Comparison of ENCODE assay signal across 9 mouse cellular contexts in genomic region chr16:24913641-24914392, GRCm38 (mm10).
A peak's percentile ranks its signal among the peaks of the same experiment; 100 is the strongest.
DNase-seq lines count a peak whose midpoint lies in the region.
"Had no signal": no experiment of that assay in that cellular context is flagged by ENCODE, and none has a peak within 500 bp of the region (broad histone marks: within the 10 kb centered on the region; RNA-seq: fewer than 3 reads in every experiment).

No protein-coding gene starts in this region.

- no peaks in the 10 kb centered on the region for H3K27me3 ChIP-seq in heart, embryonic 10.5 days (ENCODE audit: insufficient read depth, poor library complexity, severe bottlenecking)
- H3K27me3 ChIP-seq: midbrain, embryonic 12.5 days had no signal

- intact Hi-C loops in left cerebral cortex, postnatal 36 days (cut with DNase I) = no loop called here

- peaks cover 5% of the 10 kb centered on the region; the same call in 1 of the 2 replicates for H3K4me1 ChIP-seq in heart, embryonic 10.5 days

- H3K27ac ChIP-seq in heart, embryonic 10.5 days = no peak overlapping the region
- H3K27ac ChIP-seq: midbrain, embryonic 12.5 days had no signal

- H3K9me3 ChIP-seq in heart, embryonic 10.5 days = no peaks in the 10 kb centered on the region
- H3K9me3 ChIP-seq: midbrain, embryonic 12.5 days had no signal

- no peaks in the 10 kb centered on the region for H3K36me3 ChIP-seq in heart, embryonic 10.5 days
- H3K36me3 ChIP-seq: midbrain, embryonic 12.5 days had no signal

- no peak overlapping the region for H3K4me3 ChIP-seq in heart, embryonic 10.5 days
- H3K4me3 ChIP-seq: midbrain, embryonic 12.5 days had no signal

- peak; percentile 37 to 43 for DNase-seq in heart, adult 9 months (ENCODE audit: low spot score in 2 of 2)
- DNase-seq in heart, embryonic 10.5 days (ENCODE audit: low spot score) = no peak
- peak; percentile 96 for DNase-seq in 3T3-L1 (ENCODE audit: low read depth, low spot score)
- peak; percentile 60 for DNase-seq in adrenal gland, postnatal 14 days
- peak; percentile 42 for DNase-seq in lung, postnatal 25 days (ENCODE audit: low spot score)
- DNase-seq in yolk sac, embryonic 10.5 days (ENCODE audit: low spot score) = no peak
- no peak for DNase-seq in cerebellum, adult 11-12 months
- DNase-seq in left cerebral cortex, postnatal 36 days (ENCODE audit: low spot score in 2 of 2) = no peak

- WGBS in heart, embryonic 10.5 days = 66% methylated on average over 7 of the region's 7 CpGs

Comparison
In these comparisons a context has a peak if more than half of its experiments do, and no peak if none do; other contexts are left out.
1. DNase-seq: peak in heart, adult 9 months (2 of 2), 3T3-L1 (single experiment), adrenal gland, postnatal 14 days (single experiment) and lung, postnatal 25 days (single experiment); none in heart, embryonic 10.5 days (single experiment), yolk sac, embryonic 10.5 days (single experiment), cerebellum, adult 11-12 months (single experiment) and left cerebral cortex, postnatal 36 days (0 of 2).